Mouse (Mus musculus) hindbrain, postnatal 0 days (tissue): ENCODE measurements at regions not wholly inside any gene's neighbourhood (a gene's known extent, or its start where the extent isn't known, plus 50 kb on each side); places are given as distances from the start of the nearest gene placed in this dataset.
A peak's percentile ranks its signal among the peaks of the same experiment; 100 is the strongest.

ENCODE experiments used
- ATAC-seq: fragments of 200-750 bp; cut with Nextera tagmentation; 2 replicates; pipeline ENCODE4 v1.8.0; 2017; ENCODE audit warnings: mild to moderate bottlenecking, moderate TSS enrichment, moderate library complexity
- DNase-seq: peaks from one replicate; pipeline ENCODE4 v3.0.0-alpha.2; 2015; ENCODE audit warnings: low spot score
- H3K27ac ChIP-seq: fragments of 300-500 bp; sonication (generic); 2 replicates; pipeline ENCODE4 v1.5.1; 2014; ENCODE audit warnings: mild to moderate bottlenecking
- H3K27me3 ChIP-seq: fragments of 300-500 bp; sonication (generic); 2 replicates; pipeline ENCODE4 v1.6.1; 2014; ENCODE audit warnings: low read length, mixed read lengths; ENCODE audit not compliant: insufficient read depth
- H3K36me3 ChIP-seq: fragments of 300-500 bp; sonication (generic); 2 replicates; pipeline ENCODE4 v1.6.1; 2014; ENCODE audit warnings: low read length, mixed read lengths; ENCODE audit not compliant: insufficient read depth
- H3K4me1 ChIP-seq: fragments of 300-500 bp; sonication (generic); 2 replicates; pipeline ENCODE4 v1.6.1; 2014; ENCODE audit warnings: antibody characterized with exemption, low read length, mixed read lengths; ENCODE audit not compliant: insufficient read depth
- H3K4me2 ChIP-seq: fragments of 300-500 bp; sonication (generic); 2 replicates; pipeline ENCODE4 v1.6.1; 2014; ENCODE audit warnings: low read depth, mild to moderate bottlenecking, low read length, moderate library complexity, mixed read lengths
- H3K4me3 ChIP-seq: fragments of 300-500 bp; sonication (generic); 2 replicates; pipeline ENCODE4 v1.5.1; 2014; ENCODE audit warnings: low read length
- H3K9ac ChIP-seq: fragments of 300-500 bp; sonication (generic); replicated peaks from 2 replicates; pipeline ENCODE4 v1.6.1; 2014; ENCODE audit warnings: mild to moderate bottlenecking, low read length, moderate library complexity, mixed read lengths
- H3K9me3 ChIP-seq: fragments of 300-500 bp; sonication (generic); 2 replicates; pipeline ENCODE4 v1.6.1; 2016; ENCODE audit warnings: low read length, mixed read lengths
- CTCF ChIP-seq: IDR thresholded peaks from 2 replicates; pipeline ENCODE4 v1.5.1; 2016; ENCODE audit warnings: antibody characterized with exemption, control low read depth, low read depth
- WGBS: fragments of 180-500 bp; shearing (Covaris S2); extraction: QIAGEN DNeasy Blood & Tissue Kit; methylation state at CpG from one replicate; pipeline ENCODE4 v1.1.7; 2014; 5-methylcytosine and 5-hydroxymethylcytosine counted together

- no peak for TF ChIP-seq CTCF
- Histone ChIP-seq H3K4me2 (no peak overlapping the region), H3K9ac (no peak overlapping the region), H3K9me3 (no peaks in the 10 kb centered on the region), H3K27ac (no peak overlapping the region), H3K4me1 (no peaks in the 10 kb centered on the region), H3K4me3 (no peak overlapping the region), H3K27me3 (no peaks in the 10 kb centered on the region), H3K36me3 (no peaks in the 10 kb centered on the region)
- WGBS: 68% methylated on average over 2 of the region's 2 CpGs
- ATAC-seq (no peak), DNase-seq (no peak)
Observed at GRCm38 (mm10) chr3:57228400-57228799, 73.4 kb downstream of the Tm4sf1 start.

- Histone ChIP-seq H3K9me3 (no peaks in the 10 kb centered on the region), H3K27me3 (no peaks in the 10 kb centered on the region), H3K4me1 (no peaks in the 10 kb centered on the region), H3K36me3 (no peaks in the 10 kb centered on the region), H3K4me2 (no peak overlapping the region), H3K4me3 (no peak overlapping the region), H3K9ac (no peak overlapping the region), H3K27ac (no peak overlapping the region)
- peak; percentile 41 for DNase-seq
- no peak for TF ChIP-seq CTCF
- ATAC-seq: no peak
- 28% methylated on average over 2 of the region's 2 CpGs for WGBS
Observed at GRCm38 (mm10) chr3:57223773-57224172, 78.0 kb downstream of the Tm4sf1 start.

DNA sequence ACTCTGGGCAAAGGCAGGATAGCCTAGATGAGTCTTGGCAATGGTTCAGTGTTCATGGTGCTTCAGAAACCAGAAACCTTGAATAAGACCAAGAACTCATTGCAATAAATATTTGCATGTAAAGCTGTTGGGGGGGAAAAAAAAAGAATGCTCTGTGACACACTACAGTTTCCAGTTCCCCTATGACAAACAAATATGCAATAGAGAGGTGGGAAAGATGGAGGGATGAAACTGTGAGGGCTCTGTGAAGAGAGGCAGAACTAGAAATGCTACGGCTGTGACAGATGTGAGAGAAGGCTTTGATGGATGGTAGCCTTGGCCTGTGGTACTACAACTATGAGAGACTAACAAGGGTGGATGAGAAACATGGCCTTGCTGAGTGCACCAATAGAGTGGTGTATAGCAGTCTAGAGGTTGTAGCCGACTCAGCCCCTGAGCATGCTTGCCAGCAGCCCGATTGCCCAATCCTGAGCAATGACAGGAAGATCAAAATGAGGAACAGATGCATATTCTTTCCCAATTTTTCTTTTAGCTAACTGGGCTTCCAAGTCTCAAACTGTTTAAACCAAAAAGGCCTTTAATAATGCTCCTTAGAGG is 79.4 kb downstream of the Tm4sf1 start:
- Histone ChIP-seq H3K9ac (no peak overlapping the region), H3K4me2 (no peak overlapping the region), H3K9me3 (no peaks in the 10 kb centered on the region), H3K4me3 (no peak overlapping the region), H3K27me3 (no peaks in the 10 kb centered on the region), H3K36me3 (no peaks in the 10 kb centered on the region), H3K4me1 (no peaks in the 10 kb centered on the region), H3K27ac (no peak overlapping the region)
- TF ChIP-seq CTCF: no peak
- DNase-seq (no peak), ATAC-seq (no peak)
- WGBS: 81% methylated on average over 3 of the region's 3 CpGs

GRCm38 (mm10) chr3:57218431-57218830 is 83.4 kb downstream of the Tm4sf1 start:
- no peaks in the 10 kb centered on the region for H3K9me3 ChIP-seq
- DNase-seq: no peak
- H3K4me1 ChIP-seq: no peaks in the 10 kb centered on the region
- WGBS: 59% methylated on average over 3 of the region's 3 CpGs
- no peak overlapping the region for H3K4me2 ChIP-seq
- H3K36me3 ChIP-seq: no peaks in the 10 kb centered on the region
- no peaks in the 10 kb centered on the region for H3K27me3 ChIP-seq
- TF ChIP-seq CTCF: no peak
- no peak overlapping the region for H3K9ac ChIP-seq
- no peak overlapping the region for H3K4me3 ChIP-seq
- ATAC-seq: no peak
- H3K27ac ChIP-seq: no peak overlapping the region

- Histone ChIP-seq H3K4me3 (no peak overlapping the region), H3K9ac (no peak overlapping the region), H3K9me3 (no peaks in the 10 kb centered on the region), H3K4me2 (no peak overlapping the region), H3K27ac (no peak overlapping the region), H3K4me1 (no peaks in the 10 kb centered on the region), H3K27me3 (no peaks in the 10 kb centered on the region), H3K36me3 (no peaks in the 10 kb centered on the region)
- peak; percentile 62; the same call in 1 of the 2 replicates for ATAC-seq
- peak; percentile 80 for TF ChIP-seq CTCF
- 23% methylated on average over 3 of the region's 3 CpGs for WGBS
- peak; percentile 86 for DNase-seq
Observed at GRCm38 (mm10) chr3:57204066-57204723, 97.6 kb downstream of the Tm4sf1 start.

GRCm38 (mm10) chr3:57203418-57203817 is 98.4 kb downstream of the Tm4sf1 start:
- Histone ChIP-seq H3K4me1 (no peaks in the 10 kb centered on the region), H3K27ac (no peak overlapping the region), H3K4me2 (no peak overlapping the region), H3K4me3 (no peak overlapping the region), H3K36me3 (no peaks in the 10 kb centered on the region), H3K27me3 (no peaks in the 10 kb centered on the region), H3K9me3 (no peaks in the 10 kb centered on the region), H3K9ac (no peak overlapping the region)
- ATAC-seq: peak; percentile 21; the same call in 1 of the 2 replicates
- WGBS: 67% methylated on average over 4 of the region's 4 CpGs
- no peak for DNase-seq
- TF ChIP-seq CTCF: no peak

DNA sequence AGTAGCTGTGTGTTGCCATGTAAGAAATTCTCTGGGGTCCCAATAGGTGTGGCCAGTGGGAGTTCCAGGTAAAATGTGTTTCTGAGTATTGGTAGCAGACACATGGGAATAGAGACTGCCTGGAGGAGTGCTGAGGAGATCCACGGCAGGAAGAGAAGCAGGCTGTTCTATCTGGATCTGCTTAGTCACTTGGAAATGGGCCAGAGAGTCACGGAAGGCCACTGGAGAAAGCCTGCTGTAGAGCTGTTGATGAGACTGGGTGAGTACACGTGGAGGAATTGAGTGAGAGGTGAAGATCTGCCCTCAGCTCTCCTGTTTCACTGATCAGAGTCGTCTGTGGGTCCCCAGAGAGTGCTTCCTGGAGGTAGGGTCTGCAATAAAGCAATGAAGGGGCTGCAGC is 120.2 kb downstream of the Tm4sf1 start:
- no peak overlapping the region for H3K4me2 ChIP-seq
- 55% methylated on average over 4 of the region's 4 CpGs for WGBS
- H3K4me1 ChIP-seq: no peaks in the 10 kb centered on the region
- H3K9me3 ChIP-seq: no peaks in the 10 kb centered on the region
- DNase-seq: no peak
- H3K27ac ChIP-seq: no peak overlapping the region
- no peaks in the 10 kb centered on the region for H3K27me3 ChIP-seq
- no peak overlapping the region for H3K9ac ChIP-seq
- TF ChIP-seq CTCF: no peak
- H3K36me3 ChIP-seq: no peaks in the 10 kb centered on the region
- no peak for ATAC-seq
- no peak overlapping the region for H3K4me3 ChIP-seq
